Mouse (Mus musculus): Measurements from ENCODE around the gene Btg4. TPM values are rescaled to one million over a fixed set of nuclear protein-coding genes. Genes with fewer than 3 reads are reported as not detected.
"Not testable (repeated sequence)": the region's sequence is repeated elsewhere in the genome, so short reads cannot be mapped to it uniquely, and the experiment has no call there.

The Btg4 gene
- total RNA-seq, 2 experiments from 2014 or later, result not detected

DNA sequence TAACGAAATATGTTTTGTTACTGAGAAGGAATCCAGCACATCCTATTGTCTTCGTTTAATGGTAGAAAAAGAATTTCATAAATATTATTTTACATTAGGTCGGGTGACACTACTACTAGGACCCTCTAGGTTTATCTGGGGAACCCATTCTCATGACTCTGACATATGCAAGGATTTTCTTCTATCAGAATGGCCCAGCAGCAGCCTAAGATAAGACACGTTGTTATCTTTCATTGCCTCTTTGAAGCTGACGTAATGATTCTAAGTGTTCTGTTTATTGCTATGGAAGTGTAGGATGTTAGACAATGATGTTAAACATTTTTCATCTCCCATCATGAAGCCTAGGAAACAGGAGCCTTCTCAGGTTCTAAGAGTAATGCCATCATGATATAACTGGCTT lies 33.0 kb downstream of the Btg4 start:
- DNase-seq, result no peak

DNA sequence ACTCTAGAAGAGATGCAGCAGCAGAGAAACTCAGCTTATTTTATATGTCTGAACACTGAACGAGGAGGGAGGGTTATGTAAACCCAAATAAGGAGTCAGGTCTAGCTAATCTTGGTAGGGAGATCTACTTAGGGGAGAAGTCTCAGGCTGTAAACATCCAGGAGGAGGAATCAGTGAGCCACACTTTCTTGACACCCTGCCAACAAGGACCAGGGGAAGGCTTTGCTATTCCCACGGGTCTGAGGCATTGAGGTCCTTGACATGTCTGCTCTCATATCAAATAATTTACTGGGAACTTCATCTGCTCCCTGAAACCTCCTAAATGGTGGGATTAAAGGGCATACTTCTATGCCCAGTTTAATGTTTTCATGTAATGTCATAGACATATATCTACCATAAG lies 35.6 kb downstream of the Btg4 start:
- DNase-seq, result no peak

DNA sequence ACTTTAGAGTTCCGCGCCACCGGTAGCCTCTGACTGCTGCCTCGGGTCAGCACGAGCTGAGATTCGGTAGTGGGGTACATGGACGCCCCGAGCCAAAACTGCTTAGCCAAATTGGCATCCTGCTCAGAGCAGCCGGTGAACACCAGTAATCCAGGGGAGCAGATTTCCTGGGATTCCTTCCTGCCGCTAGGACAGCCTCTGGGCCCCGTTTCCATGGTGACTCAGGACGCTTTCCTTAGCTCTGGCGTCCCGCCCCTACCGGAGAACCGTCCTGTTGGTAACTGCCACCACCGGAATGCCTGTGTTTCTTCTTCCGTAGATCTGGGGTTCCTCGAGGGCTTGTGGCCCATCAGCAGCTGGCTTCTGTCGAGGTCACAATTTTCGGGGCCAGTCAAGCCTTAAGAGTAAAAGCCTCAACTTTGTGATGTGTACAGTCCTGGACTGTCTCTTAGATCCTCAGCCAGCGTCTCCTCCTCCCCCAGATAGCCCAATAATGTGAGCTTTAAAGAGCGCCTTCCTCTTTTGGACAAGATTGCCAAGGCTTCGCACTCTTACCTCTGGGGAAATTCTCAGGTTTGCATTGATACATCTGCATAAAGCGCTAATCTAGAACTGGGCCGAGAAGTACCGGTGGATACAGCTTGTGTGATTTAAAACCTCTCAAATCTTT lies 41.2 kb downstream of the Btg4 start, which contains the start of gene 4833427G06Rik:
TSS of gene 4833427G06Rik (minus strand) at position 323 of the 670 bp plus-strand sequence.
- DNase-seq, result peak; percentile 34 to 47

DNA sequence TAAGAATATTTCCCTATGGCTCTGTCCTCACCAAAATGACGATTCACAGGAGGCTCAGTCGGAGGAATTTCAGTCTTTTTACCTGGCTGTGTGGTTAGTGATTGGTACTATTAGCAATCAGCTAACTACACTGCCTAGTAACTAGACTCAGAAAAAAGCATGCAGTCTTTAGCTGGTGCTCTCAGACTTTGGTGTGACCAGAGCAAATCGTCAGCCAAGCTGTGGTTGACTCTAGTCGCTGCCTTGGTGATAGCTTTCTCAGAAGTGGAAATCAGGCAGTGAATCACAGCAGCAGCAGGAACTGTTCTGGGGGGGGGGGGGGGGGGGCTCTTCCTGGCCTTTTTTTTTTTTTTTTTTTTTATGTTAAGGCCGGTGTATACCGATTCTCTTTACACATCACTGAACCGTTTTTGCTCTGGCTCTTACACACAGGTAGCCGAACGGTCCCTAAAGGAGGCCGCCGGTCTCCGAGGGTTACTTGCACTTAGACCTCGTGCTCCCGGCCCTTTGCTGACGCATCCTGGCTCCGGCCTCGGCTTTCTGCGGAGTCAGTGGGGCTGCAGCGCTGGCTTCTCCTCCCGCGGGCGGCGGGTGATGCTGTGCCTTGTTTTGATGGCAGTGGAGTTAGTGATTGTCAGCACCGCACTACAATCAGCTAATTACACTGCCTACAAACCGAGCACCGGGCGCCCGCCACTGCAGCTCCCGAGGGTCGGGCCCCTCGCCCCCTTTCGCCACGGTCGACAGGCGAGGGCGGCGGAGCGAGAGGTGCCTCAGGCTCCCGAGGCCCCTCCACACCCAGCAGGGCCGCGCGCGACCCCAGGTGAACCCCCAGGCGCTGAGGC lies 42.5 kb downstream of the Btg4 start:
- DNase-seq, result peak; percentile 38 to 60

DNA sequence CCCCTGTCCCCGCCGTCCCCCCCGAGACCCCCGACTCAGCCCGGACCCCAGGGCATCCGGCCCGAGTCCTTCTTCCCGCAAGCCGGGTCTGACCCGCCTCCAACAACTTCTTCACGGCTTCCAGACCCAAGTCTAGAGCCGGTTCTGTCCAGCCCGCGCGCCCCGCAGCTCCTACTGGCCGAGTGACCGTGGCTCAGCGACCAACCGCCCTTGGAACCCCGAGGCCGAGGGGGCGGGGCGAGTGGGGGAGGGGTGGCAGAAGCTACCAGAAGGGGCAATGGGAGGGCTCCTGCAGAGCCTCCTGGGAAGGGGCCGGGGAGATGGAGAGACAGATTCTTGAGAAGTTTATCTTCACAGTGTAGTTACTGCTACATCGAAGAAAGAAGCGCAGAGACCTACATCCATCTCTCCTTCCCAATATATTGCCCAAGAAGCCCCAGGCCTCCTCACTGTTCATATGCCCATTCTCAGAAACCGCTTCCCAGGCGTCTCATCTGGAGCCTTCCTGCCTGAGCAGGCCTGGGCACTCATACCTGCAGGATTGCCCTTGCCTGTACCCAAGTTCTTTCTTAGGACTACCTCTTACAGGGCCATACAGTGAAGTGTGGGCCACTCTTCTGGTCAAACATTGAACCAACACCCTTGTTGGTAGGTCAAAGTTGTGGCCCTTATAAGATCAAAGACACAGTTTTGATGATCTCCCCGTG lies 43.3 kb downstream of the Btg4 start:
- DNase-seq, result peak; percentile 16 to 31

DNA sequence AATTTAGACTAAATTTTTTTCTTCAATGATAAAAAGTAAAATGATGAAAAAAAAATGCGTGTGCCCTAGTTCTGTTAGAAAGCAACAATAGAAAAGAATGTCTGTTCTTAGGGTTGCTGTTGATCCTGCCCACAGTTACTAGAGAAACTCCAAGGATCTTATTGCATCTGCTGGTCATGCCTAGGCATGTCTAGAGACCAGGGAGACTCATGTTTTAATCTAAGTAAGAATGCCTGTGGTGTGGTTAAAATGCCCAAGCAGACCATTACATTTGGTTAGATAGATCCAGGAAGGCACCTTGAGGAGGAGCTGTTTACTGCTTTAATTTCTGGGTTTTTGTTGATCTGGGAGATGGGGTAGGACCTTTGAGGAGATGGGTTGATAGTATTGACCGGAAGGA lies 45.0 kb downstream of the Btg4 start:
- DNase-seq, result no peak

DNA sequence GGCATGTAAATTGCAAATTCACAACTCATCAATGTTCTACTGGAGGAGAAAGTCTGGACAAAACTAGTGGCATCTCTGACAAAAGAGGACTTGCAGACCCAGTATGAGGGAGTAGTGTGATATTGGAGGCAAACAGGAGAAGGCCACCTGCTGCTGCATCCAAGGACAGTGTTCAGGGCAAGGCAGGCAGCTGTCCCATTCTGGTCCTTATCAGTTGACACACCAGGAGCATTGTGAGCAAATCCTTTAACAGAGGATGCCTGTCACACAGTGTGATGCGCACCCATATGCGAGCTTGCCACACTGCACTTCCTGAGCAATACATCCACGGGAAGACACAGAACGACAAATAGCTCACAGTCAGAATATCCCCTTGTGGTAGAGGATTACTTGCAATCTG lies 54.1 kb downstream of the Btg4 start:
- no peak for DNase-seq

DNA sequence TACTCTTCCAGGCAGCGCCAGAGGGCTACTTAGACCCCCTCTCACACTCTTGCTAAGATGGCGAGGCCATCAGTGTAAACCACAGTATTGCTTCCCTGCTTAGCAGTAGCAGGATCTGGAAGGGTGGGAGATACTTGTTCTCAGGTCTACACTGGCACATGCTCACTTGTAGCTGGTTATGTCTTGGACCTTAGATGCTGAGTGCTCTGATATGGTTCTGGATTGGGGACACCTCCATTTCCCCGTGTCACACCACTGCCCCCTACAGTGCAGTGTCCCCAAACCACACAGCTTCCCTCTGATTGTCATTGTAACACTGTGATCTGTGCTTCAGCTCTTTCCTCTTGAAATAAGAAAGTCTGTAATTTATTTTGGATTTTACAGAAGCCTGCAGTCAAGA lies 76.3 kb downstream of the Btg4 start:
- DNase-seq, result peak; percentile 5 to 54

DNA sequence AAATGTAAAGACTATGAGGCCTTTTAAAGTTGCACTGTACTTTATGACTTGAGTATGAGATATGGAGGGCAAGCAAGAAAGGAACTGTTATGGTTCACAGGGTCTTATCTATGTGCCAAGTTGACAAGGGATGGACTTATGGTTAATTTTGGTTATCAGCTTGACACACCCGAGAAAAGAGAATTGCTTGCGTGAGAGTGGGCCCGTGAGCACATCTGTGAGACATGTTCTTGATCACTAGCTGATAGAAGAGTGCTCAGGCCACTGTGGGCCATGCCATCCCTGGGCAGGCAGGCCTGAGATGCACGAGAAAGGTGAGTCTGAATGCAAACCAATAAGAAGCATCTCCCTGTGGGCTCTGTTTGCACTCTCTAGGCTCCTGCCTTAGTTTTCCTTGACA lies 76.7 kb downstream of the Btg4 start:
- no peak for DNase-seq

DNA sequence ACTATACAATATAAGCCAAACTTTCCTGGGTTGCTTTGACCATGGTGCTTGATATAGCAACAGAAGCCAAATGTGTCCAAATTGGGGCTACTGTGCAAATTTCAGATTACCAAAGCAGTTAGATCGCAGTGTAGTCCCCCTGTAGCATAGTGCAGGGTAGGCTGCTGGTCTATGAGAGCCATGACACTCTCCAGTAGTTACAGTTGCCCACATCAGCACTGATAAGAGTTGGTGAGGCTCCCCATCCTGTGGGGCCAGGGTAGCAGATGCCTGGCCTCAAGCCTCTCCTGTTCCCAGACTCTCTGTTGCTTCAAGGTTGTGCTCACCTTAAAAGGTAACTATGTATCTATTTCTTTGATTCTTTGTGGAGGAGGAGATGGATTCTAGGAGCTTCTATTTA lies 77.1 kb downstream of the Btg4 start:
- no peak for DNase-seq

DNA sequence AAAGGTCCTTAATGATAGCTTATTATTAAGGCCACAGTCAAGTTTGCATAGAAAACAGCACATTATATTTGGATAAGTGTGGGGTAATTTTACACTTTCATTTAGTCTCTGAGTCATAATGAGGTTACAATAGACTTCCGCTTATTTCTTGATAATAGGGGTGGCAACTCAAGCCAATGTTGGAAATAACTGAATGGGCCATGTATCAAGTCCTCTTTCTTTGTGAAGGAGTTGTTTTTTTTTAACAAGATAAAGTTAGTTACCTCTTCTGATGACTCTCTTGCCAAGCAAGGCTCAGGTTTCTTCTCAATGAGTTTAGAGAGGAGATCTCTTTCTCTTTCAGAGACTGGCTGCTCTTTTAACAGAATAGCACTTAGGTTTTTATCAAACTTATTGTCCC lies 77.6 kb downstream of the Btg4 start:
- DNase-seq, result no peak

DNA sequence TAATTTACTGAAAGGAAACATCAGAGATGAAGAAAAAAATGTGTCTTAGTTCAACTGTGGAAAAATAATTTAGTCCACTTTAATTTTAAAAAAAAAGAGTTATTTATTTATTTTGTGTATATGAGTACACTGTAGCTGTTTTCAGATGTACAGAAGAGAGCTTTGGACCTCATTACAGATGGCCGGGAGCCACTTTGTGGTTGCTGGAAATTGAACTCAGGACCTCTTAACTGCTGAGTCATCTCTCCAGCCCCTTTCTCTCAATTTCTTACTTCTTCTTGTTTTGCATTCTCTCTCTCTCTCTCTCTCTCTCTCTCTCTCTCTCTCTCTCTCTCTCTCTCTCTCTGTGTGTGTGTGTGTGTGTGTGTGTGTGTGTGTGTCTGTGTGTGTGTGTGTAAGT lies 78.7 kb downstream of the Btg4 start:
- DNase-seq, result not testable (repeated sequence)

DNA sequence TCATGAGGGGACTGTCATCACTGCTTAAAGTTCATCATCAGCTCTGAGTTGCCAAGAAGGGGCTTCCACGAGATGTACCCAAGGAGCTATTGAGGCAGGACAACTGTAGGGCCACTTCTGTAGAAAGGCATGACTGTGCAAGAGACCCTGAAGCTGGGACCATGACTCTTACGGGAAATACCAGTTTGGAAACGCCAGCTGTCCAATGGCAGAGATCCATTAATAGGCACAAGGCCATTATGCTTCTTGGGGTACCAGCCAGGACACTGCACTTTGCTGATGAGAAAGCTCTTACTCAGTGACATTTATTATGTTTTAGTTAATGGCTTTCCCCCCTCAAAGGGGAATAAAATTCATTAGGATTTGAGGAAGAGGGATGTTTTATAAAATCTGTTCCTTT lies 80.0 kb downstream of the Btg4 start:
- no peak for DNase-seq

DNA sequence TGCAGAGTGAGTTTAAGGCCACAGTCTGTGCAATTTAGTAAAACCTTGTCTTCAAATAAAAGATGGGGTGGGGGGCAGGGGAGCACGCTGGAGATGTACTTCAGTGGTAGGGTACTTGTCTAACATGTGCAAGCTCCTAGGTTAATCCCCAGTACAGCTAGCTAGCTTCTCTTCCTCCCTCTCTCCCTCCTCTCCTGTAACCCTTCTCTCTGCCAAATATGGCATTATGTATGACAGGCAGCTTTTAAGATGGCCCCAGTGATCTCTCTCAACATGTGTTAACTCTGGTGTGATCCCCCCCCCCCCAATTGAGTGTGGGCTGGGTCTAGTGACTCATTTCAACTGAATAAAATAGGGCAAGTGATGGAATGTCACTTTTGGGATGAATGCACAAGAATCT lies 82.7 kb downstream of the Btg4 start:
- no peak for DNase-seq

DNA sequence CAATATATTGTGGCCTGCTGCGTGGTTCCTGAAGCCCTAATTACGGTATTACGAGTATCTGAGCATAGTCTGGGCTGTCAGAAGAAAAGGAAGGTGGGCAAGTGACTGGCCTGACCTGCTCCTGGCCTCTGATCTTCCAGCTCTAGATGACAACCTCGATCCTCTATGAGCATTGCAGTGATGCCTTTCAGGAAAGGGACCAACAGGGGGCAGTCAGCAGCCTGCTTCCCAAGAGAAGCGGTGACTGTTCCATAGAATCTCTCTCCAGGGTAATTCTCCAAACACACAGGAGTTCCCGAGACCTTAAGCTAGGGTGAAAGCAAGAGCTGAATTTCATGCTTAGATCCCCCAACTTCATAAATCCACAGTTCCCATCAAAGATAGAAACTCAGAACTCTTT lies 83.5 kb downstream of the Btg4 start:
- no peak for DNase-seq

DNA sequence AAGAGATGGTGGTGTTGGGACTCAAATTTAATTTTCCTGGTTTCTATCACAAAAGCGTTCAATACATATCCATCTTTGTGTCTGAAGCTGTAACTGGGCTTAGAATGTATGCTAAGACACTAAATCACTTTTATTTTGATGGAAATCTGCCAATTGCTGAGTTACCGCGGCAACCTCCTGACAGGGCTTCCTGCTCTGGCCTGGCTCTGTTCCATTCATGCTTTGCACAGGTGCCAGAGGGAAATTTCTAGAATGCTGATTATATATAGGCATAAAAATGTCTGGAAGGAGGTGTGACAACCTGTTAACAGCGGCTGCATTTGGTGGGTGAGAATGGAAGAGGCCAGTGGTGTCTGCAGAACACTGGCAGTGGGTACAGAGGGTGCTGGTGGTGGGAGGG lies 85.8 kb downstream of the Btg4 start:
- DNase-seq, result no peak

DNA sequence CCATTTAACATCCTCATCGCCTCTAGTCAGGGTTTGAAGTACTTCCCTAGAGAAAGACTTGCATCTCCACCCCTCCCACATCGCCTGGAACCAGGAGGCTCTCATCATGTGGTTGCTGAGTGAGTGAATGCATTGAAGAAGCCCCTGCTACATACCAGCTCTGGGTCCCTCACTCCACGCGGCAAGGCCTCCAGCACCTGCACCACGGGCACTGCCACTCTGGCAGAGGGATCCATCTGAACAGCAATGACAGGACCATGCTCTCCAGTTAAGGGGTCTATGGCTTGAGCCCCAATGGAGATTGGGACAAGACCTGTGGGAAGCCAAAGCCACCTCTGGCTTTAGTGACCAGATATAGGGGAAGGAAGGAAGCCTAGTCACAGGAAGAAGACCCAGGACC lies 86.6 kb downstream of the Btg4 start:
- DNase-seq, result no peak

DNA sequence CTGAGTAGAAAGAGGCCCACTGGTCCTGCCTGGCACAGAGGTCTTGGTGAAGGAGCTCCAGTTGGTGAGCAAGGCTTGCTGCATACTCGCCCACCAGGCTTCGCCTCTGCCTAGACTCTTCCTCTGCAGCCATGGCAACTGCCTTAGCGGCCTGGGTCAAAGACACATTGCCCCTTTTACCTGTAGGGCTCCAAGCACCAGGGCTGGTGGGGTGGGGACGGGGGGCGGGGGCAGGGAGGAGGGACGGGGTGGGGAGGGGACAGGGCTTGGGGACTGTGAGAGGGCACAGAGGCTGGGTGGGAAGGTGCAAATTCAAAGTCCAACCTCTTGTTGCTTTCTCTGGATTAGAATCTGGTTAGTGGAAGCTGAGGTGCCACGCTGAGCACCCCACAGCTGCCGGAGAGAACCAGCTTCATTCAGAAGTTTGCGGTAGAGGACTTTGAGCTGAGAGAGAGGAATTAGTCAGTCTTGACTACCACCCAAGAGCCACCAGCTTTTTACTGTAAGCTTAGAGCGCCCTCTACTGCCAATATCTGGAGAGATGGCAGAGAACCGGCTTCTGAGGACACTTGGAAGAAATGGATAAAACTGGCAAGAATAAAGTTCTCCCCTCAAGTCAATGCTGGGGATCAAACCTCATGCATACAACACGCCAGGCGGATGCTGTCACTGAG lies 91.5 kb downstream of the Btg4 start:
- DNase-seq, result peak; percentile 51 to 83

DNA sequence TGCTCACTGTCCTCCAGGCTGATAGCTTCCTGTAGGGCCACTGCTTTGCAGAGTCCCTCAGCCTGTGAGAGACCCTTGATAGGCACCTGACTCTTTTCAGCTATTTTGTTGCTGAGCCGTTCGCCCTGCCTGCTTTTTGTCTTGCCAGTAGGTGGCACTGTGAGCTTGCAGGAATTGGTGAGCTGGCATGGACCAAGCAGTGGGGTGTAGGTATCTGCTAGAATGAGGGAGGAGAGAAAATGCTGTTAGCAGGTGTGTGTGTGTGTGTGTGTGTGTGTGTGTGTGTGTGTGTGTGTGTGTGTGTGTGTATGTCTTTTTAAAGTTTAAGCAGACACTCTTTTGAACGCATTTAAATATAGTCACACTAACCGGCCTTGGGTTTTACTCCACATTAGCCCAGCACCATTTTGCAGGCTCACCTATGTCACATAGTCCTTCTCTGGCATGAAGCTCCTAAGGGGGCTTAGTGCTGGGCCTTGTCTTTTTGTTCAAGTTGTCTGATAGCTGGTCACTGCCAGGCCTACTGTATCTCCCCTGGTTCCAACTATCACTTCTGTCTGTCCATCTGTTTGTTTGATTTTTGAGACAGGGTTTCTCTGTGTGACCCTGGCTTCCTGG lies 101.2 kb downstream of the Btg4 start:
- peak; percentile 72 to 88 for DNase-seq

DNA sequence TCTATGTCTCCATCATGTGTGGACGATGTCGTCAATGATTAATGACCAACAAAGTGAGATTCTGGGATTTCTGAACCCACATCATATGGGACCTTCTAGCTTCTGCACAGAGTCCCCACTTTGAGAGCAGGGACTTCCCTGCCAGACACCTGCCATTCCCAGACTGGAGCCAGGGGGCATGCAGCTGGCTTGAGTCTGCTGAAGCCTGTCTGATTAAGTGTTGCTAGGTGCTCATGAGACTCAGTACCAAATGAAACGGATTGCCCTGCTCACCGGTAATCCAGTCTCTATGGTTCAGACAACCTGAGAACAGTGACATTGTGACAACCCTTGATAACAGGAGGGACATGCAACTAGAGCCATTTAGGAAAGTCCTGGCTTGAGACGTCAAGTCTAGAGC lies 103.3 kb downstream of the Btg4 start:
- DNase-seq, result no peak

DNA sequence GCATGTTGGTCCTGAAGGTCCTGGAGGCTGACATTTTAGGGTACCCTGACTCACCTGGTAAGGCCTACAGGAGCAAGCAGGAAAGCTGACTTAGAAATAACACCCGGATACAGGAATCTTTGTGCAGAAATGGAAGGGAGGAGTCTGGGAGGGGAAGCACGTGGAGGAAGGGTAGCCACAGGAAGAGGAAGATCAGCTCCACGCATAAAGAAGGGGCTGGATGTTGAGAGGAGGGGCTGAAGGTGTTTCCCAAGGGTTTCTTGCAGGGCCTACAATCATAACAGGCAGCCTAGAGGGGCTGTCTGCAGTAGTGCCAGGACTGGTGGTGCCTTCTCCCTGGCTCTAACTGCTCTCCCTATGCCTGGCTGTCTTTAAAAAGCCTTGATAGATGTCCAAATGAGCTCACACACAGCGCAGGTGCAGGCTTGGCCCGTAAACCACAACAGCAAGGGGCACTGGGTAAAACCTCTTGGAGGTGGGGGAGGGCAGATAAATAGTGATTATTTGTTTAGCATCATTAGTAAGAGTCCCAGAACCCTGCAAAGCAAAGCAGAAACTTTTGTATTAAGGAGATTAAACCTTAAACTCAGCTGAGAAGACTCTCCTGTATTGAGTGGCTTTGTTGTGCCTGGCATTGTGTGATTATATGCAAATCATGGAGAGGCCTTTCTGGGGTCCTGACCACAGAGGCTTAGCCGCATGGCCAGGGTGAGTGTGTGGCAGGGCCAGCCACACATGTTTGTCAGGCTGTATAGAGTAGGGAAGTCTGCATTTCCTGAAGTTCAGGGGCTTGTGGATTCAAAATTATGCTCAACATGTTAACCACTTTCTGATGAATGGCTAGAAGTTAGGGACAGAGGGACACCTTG lies 104.8 kb downstream of the Btg4 start, which contains the start of gene Gm32742:
TSS of gene Gm32742 (minus strand) at position 206 of the 869 bp plus-strand sequence.
- no peak for DNase-seq

Data from heart, adult 18-20 months (tissue).